Mouse (Mus musculus) kidney, postnatal 25 days (tissue): ENCODE measurements around the gene Pdzd8.

Source experiments
- DNase-seq, 2 experiments: peaks; one replicate each; pipeline ENCODE4 v3.0.0; 2021; ENCODE audit warnings: mixed read lengths in 2 of 2

Pdzd8 gene

GRCm38 (mm10) chr19:59267417-59267963 is 78.1 kb downstream of the Pdzd8 start:
- peak in 1 of 2 experiments; percentile 23 for DNase-seq

DNA sequence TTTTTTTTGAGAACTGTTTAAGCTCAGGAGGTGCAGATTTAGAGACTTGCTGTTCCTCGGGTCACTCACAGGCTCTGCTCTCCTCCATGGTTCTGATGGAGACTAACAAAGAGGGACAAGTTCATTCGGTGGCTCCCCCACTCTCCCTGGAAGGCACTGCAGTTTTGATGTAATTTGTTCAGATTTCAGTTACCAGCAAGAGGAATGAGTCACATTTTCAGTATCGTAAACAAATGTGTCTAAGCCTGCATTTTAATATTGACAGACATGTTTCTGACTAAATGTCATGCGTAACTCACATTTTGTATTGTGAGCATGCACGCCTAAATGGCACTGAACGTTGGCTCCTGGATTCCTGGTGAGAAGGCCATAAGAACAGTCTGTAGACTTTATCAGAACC is 79.7 kb downstream of the Pdzd8 start:
- peak in 1 of 2 experiments; percentile 11 for DNase-seq

GRCm38 (mm10) chr19:59264838-59265532 is 80.6 kb downstream of the Pdzd8 start:
- peak in 1 of 2 experiments; percentile 17 for DNase-seq

GRCm38 (mm10) chr19:59263171-59263570 is 82.4 kb downstream of the Pdzd8 start:
- no peak for DNase-seq

DNA sequence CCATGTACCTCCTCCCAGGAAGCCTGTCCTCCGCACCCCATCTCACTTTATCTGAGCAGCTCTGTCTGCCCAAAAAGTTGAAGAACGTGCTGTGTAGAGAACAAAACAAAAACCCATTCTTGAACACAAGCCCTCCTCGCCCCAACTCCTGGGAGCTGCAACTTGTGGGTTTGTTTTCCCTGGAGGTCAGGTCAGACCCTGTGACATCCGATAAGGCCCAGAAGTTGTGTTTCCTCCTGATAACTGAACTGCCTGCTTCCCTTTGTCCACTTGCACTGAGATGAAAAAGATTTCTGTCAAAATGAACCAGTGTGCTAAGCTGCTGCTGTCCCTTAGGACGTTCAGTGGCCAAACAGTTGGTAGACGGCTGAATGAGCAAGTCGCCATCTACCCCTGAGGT is 84.0 kb downstream of the Pdzd8 start:
- no peak for DNase-seq

- no peak for DNase-seq
Observed at GRCm38 (mm10) chr19:59260718-59261442, 84.7 kb downstream of the Pdzd8 start, which contains the start of gene Slc18a2. TSS of gene Slc18a2 (plus strand) at chr19:59260896.

GRCm38 (mm10) chr19:59259633-59260032 is 85.9 kb downstream of the Pdzd8 start:
- no peak for DNase-seq

DNA sequence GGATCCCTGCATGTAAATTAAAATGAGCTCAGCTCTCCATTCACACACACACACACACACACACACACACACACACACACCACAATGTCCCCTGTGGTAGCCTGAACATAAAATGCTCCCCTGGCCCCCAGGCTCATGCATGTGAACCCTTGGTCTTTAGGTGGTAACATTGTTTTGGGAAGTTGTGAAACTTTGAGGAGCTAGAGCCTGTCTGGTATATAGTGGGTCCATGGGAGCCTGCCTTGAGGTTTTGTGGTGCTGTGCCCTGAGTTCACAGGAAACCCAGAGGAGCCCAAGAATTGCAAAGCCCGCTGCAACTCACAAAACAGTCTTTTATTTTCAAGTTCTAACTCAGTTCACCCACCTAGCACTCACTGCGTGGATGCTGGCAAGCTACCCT is 92.9 kb downstream of the Pdzd8 start:
- no peak for DNase-seq

DNA sequence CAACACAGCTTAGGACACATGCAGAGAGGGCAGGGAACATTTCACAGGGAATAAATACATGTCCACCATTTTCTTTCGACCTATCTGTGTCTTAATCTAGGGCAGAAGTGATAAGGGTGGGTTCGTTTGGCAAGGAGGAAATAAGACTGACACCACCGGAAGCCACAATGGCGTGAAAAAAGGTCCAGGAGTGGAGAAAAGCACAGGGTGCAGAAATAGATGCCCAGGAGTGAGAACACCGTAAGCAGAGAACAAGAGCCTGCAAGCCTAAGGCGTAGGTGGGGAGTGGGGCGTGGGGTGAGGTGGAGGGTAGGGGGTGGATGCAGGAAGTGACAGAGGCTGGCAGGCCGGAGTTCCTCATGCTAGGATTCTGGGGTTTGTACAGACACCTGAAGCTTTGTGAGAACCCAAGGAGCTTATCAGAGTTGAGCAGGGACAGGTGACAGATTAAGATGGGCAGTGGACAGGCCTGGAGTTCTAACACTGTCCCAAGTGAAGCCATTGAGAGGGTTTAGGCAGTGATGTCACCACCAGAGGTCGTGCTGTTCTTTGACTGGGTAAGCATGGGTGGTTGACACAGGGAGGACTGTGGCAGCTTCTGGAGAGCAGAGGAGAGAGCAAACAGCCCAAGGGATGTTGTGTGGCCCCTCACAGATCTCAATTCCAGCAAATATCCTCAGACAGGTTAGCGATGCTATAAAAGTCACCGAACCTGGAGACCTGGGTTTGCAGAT is 96.9 kb downstream of the Pdzd8 start:
- DNase-seq, result no peak

GRCm38 (mm10) chr19:59248144-59248543 is 97.4 kb downstream of the Pdzd8 start:
- DNase-seq, result no peak
